Mouse (Mus musculus) neural tube, embryonic 13.5 days (tissue): ENCODE measurements around the gene Mrgpra6. TPM values are rescaled to one million over a fixed set of nuclear protein-coding genes. Genes with fewer than 3 reads are reported as not detected.

ENCODE experiments used
- ATAC-seq: fragments of 200-750 bp; cut with Nextera tagmentation; 2 replicates; pipeline ENCODE4 v1.8.0; 2017; ENCODE audit warnings: low read depth, mild to moderate bottlenecking, moderate TSS enrichment, moderate library complexity
- H3K27ac ChIP-seq: fragments of 300-500 bp; sonication (generic); replicated peaks from 2 replicates; pipeline ENCODE4 v1.5.1; 2015; ENCODE audit warnings: moderate library complexity, mild to moderate bottlenecking, inconsistent platforms
- H3K27me3 ChIP-seq: fragments of 300-500 bp; sonication (generic); 2 replicates; pipeline ENCODE4 v1.6.1; 2015; ENCODE audit warnings: mild to moderate bottlenecking, inconsistent platforms
- H3K36me3 ChIP-seq: fragments of 300-500 bp; sonication (generic); 2 replicates; pipeline ENCODE4 v1.6.1; 2015; ENCODE audit warnings: mild to moderate bottlenecking, inconsistent platforms
- H3K4me1 ChIP-seq: fragments of 300-500 bp; sonication (generic); replicated peaks from 2 replicates; pipeline ENCODE4 v1.6.1; 2015; ENCODE audit warnings: inconsistent platforms
- H3K4me2 ChIP-seq: fragments of 300-500 bp; sonication (generic); 2 replicates; pipeline ENCODE4 v1.6.1; 2015; ENCODE audit warnings: inconsistent platforms, mild to moderate bottlenecking, moderate library complexity
- H3K4me3 ChIP-seq: fragments of 300-500 bp; sonication (generic); 2 replicates; pipeline ENCODE4 v1.5.1; 2015; ENCODE audit warnings: mild to moderate bottlenecking, inconsistent platforms
- H3K9ac ChIP-seq: fragments of 300-500 bp; sonication (generic); 2 replicates; pipeline ENCODE4 v1.6.1; 2015; ENCODE audit warnings: moderate library complexity, mild to moderate bottlenecking, inconsistent platforms
- H3K9me3 ChIP-seq: fragments of 300-500 bp; sonication (generic); 2 replicates; pipeline ENCODE4 v1.6.1; 2016; ENCODE audit warnings: inconsistent platforms
- WGBS: fragments of 180-500 bp; shearing (Covaris S2); methylation state at CpG from one replicate; pipeline ENCODE4 v1.1.7; 2015; 5-methylcytosine and 5-hydroxymethylcytosine counted together
- polyA plus RNA-seq: library from polyadenylated mRNA; unstranded; fragments of >200 nt; fragmentation: Nextera tagmentation; extraction: Ambion mirVana; gene quantifications from 2 replicates; pipeline ENCODE4 v1.2.1, GENCODE M21; 2015

Mrgpra6 gene
- polyA plus RNA-seq = not detected in 2 replicates

- no peak within 1 kb of the TSS for H3K4me3 ChIP-seq
- H3K9me3 ChIP-seq = no peaks in the 10 kb centered on the region
- H3K27me3 ChIP-seq = no peaks in the 10 kb centered on the region
- H3K9ac ChIP-seq = no peak within 1 kb of the TSS
- no peak within 1 kb of the TSS for H3K27ac ChIP-seq
- no peak for ATAC-seq
- H3K36me3 ChIP-seq = no peaks in the 10 kb centered on the region
- 74% methylated on average over 4 of the region's 4 CpGs for WGBS
- no peaks in the 10 kb centered on the region for H3K4me1 ChIP-seq
- no peak within 1 kb of the TSS for H3K4me2 ChIP-seq
These were observed at the start of gene Mrgpra6 for GRCm38 (mm10) chr7:47204830-47205229. Mrgpra6 (minus strand) TSS chr7:47204920.

- Histone ChIP-seq H3K27me3 (no peaks in the 10 kb centered on the region), H3K27ac (no peak within 1 kb of the TSS), H3K4me3 (no peak within 1 kb of the TSS), H3K36me3 (no peaks in the 10 kb centered on the region), H3K4me2 (no peak within 1 kb of the TSS), H3K4me1 (no peaks in the 10 kb centered on the region), H3K9ac (no peak within 1 kb of the TSS), H3K9me3 (peaks cover 4% of the 10 kb centered on the region; the same call in 1 of the 2 replicates)
- WGBS = 76% methylated on average over 1 of the region's 1 CpGs
- ATAC-seq = no peak
These were observed 48.0 kb upstream of the Mrgpra6 start, which contains the start of gene Mrgpra9 for GRCm38 (mm10) chr7:47252770-47253169. Mrgpra9 (minus strand) TSS chr7:47252848.

- WGBS = 71% methylated on average over 3 of the region's 3 CpGs
- H3K9ac ChIP-seq = no peak overlapping the region
- H3K4me2 ChIP-seq = no peak overlapping the region
- H3K9me3 ChIP-seq = no peaks in the 10 kb centered on the region
- H3K36me3 ChIP-seq = no peaks in the 10 kb centered on the region
- H3K4me3 ChIP-seq = no peak overlapping the region
- H3K4me1 ChIP-seq = no peaks in the 10 kb centered on the region
- no peak overlapping the region for H3K27ac ChIP-seq
- no peak for ATAC-seq
- H3K27me3 ChIP-seq = no peaks in the 10 kb centered on the region
These were observed 39.9 kb upstream of the Mrgpra6 start for GRCm38 (mm10) chr7:47244658-47245057.

- H3K9me3 ChIP-seq = no peaks in the 10 kb centered on the region
- WGBS = 60% methylated on average over 1 of the region's 1 CpGs
- H3K27ac ChIP-seq = no peak overlapping the region
- no peaks in the 10 kb centered on the region for H3K27me3 ChIP-seq
- no peaks in the 10 kb centered on the region for H3K36me3 ChIP-seq
- H3K9ac ChIP-seq = no peak overlapping the region
- no peaks in the 10 kb centered on the region for H3K4me1 ChIP-seq
- no peak overlapping the region for H3K4me3 ChIP-seq
- H3K4me2 ChIP-seq = no peak overlapping the region
- ATAC-seq = no peak
These were observed 9.4 kb downstream of the Mrgpra6 start for GRCm38 (mm10) chr7:47195271-47195670.

- no peaks in the 10 kb centered on the region for H3K9me3 ChIP-seq
- H3K27ac ChIP-seq = no peak overlapping the region
- no peak overlapping the region for H3K4me3 ChIP-seq
- no peak overlapping the region for H3K4me2 ChIP-seq
- H3K4me1 ChIP-seq = no peaks in the 10 kb centered on the region
- WGBS = 84% methylated on average over 5 of the region's 5 CpGs
- no peaks in the 10 kb centered on the region for H3K27me3 ChIP-seq
- H3K36me3 ChIP-seq = no peaks in the 10 kb centered on the region
- ATAC-seq = no peak
- H3K9ac ChIP-seq = no peak overlapping the region
These were observed 33.9 kb downstream of the Mrgpra6 start for GRCm38 (mm10) chr7:47170814-47171213.

- Histone ChIP-seq H3K27ac (peak overlapping the region; percentile 54), H3K9me3 (no peaks in the 10 kb centered on the region), H3K36me3 (no peaks in the 10 kb centered on the region), H3K4me1 (no peaks in the 10 kb centered on the region), H3K9ac (no peak overlapping the region), H3K27me3 (no peaks in the 10 kb centered on the region), H3K4me2 (no peak overlapping the region), H3K4me3 (no peak overlapping the region)
- WGBS = 78% methylated on average over 4 of the region's 4 CpGs
- ATAC-seq = peak; percentile 59; the same call in 1 of the 2 replicates
These were observed 39.7 kb downstream of the Mrgpra6 start for GRCm38 (mm10) chr7:47165028-47165427.

- Histone ChIP-seq H3K4me1 (no peaks in the 10 kb centered on the region), H3K27me3 (no peaks in the 10 kb centered on the region), H3K9ac (no peak overlapping the region), H3K36me3 (no peaks in the 10 kb centered on the region), H3K4me2 (no peak overlapping the region), H3K27ac (no peak overlapping the region), H3K9me3 (no peaks in the 10 kb centered on the region), H3K4me3 (no peak overlapping the region)
- WGBS = 77% methylated on average over 4 of the region's 4 CpGs
- no peak for ATAC-seq
These were observed 41.5 kb downstream of the Mrgpra6 start for GRCm38 (mm10) chr7:47163203-47163602.

- ATAC-seq = no peak
- 55% methylated on average over 2 of the region's 2 CpGs for WGBS
These were observed 46.3 kb downstream of the Mrgpra6 start for GRCm38 (mm10) chr7:47158451-47158850.

GRCm38 (mm10) chr7:47157743-47158142, 47.0 kb downstream of the Mrgpra6 start:
- ATAC-seq = no peak
- Histone ChIP-seq H3K4me3 (no peak overlapping the region), H3K4me1 (no peaks in the 10 kb centered on the region), H3K9me3 (no peaks in the 10 kb centered on the region), H3K27me3 (0 out of 2 replicates have a peak, but pooled peaks cover 3% of the 10 kb centered on the region), H3K4me2 (no peak overlapping the region), H3K9ac (no peak overlapping the region), H3K27ac (no peak overlapping the region), H3K36me3 (no peaks in the 10 kb centered on the region)
- WGBS = 81% methylated on average over 9 of the region's 9 CpGs

More at GRCm38 (mm10) chr7:47158451-47158850, 46.3 kb downstream of the Mrgpra6 start:
- H3K9me3 ChIP-seq = no peaks in the 10 kb centered on the region
- H3K27me3 ChIP-seq = no peaks in the 10 kb centered on the region
- no peaks in the 10 kb centered on the region for H3K36me3 ChIP-seq
- H3K4me1 ChIP-seq = no peaks in the 10 kb centered on the region
- no peak overlapping the region for H3K4me3 ChIP-seq
- no peak overlapping the region for H3K4me2 ChIP-seq
- H3K9ac ChIP-seq = no peak overlapping the region
- no peak overlapping the region for H3K27ac ChIP-seq

- no peaks in the 10 kb centered on the region for H3K4me1 ChIP-seq
- H3K27ac ChIP-seq = no peak overlapping the region
- no peak overlapping the region for H3K4me2 ChIP-seq
- ATAC-seq = no peak
- H3K9me3 ChIP-seq = no peaks in the 10 kb centered on the region
- H3K27me3 ChIP-seq = 0 out of 2 replicates have a peak, but pooled peaks cover 3% of the 10 kb centered on the region
- WGBS = 84% methylated on average over 2 of the region's 2 CpGs
- H3K36me3 ChIP-seq = no peaks in the 10 kb centered on the region
- H3K9ac ChIP-seq = no peak overlapping the region
- no peak overlapping the region for H3K4me3 ChIP-seq
These were observed 48.9 kb downstream of the Mrgpra6 start for GRCm38 (mm10) chr7:47155849-47156248.

- H3K4me1 ChIP-seq = no peaks in the 10 kb centered on the region
- WGBS = 86% methylated on average over 4 of the region's 4 CpGs
- ATAC-seq = no peak
These were observed 49.3 kb downstream of the Mrgpra6 start for GRCm38 (mm10) chr7:47155396-47155795.

GRCm38 (mm10) chr7:47150420-47151061, 54.2 kb downstream of the Mrgpra6 start:
- Histone ChIP-seq H3K27ac (no peak overlapping the region), H3K9me3 (no peaks in the 10 kb centered on the region), H3K4me3 (no peak overlapping the region), H3K4me1 (no peaks in the 10 kb centered on the region), H3K36me3 (no peaks in the 10 kb centered on the region), H3K27me3 (0 out of 2 replicates have a peak, but pooled peaks cover 3% of the 10 kb centered on the region), H3K9ac (no peak overlapping the region), H3K4me2 (no peak overlapping the region)
- 19% methylated on average over 11 of the region's 11 CpGs for WGBS
- ATAC-seq = peak; percentile 63; the same call in 1 of the 2 replicates

More at GRCm38 (mm10) chr7:47155396-47155795, 49.3 kb downstream of the Mrgpra6 start:
- no peak overlapping the region for H3K4me3 ChIP-seq
- H3K27ac ChIP-seq = no peak overlapping the region
- H3K36me3 ChIP-seq = no peaks in the 10 kb centered on the region
- no peak overlapping the region for H3K4me2 ChIP-seq
- H3K9ac ChIP-seq = no peak overlapping the region
- 0 out of 2 replicates have a peak, but pooled peaks cover 3% of the 10 kb centered on the region for H3K27me3 ChIP-seq
- no peaks in the 10 kb centered on the region for H3K9me3 ChIP-seq

GRCm38 (mm10) chr7:47148298-47148697, 56.4 kb downstream of the Mrgpra6 start:
- Histone ChIP-seq H3K4me3 (no peak overlapping the region), H3K9ac (no peak overlapping the region), H3K27me3 (0 out of 2 replicates have a peak, but pooled peaks cover 2% of the 10 kb centered on the region), H3K4me2 (no peak overlapping the region), H3K27ac (no peak overlapping the region), H3K9me3 (no peaks in the 10 kb centered on the region), H3K36me3 (no peaks in the 10 kb centered on the region), H3K4me1 (no peaks in the 10 kb centered on the region)
- no peak for ATAC-seq
- 91% methylated on average over 7 of the region's 7 CpGs for WGBS
